Mouse (Mus musculus) heart, postnatal 4 days (tissue): ENCODE measurements at regions not wholly inside any gene's neighbourhood (a gene's known extent, or its start where the extent isn't known, plus 50 kb on each side); places are given as distances from the start of the nearest gene placed in this dataset.
A peak's percentile ranks its signal among the peaks of the same experiment; 100 is the strongest.

Experiments
- DNase-seq: peaks from one replicate; pipeline ENCODE4 v3.0.0; 2021

DNA sequence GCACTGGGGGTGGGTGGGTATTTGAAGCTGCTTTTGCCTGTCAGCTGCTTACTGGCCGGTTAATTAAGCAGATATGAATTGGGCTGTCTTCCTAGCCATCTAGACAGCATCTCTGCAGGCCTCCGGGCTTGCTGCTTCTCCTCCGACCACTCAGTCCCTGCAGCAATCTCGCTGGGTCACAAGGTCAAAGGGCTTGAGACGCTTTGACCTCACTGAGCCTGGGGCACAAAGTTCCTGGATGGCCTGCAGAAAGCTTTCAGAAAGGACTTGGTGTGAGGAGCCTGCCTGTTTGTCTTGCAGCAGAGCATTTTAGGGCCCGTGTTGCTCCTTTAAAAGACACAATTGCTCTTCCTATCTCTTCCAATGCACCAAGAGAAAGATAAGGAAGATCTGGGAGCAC lies 83.7 kb upstream of the Ppp2r5a start:
- DNase-seq = no peak

DNA sequence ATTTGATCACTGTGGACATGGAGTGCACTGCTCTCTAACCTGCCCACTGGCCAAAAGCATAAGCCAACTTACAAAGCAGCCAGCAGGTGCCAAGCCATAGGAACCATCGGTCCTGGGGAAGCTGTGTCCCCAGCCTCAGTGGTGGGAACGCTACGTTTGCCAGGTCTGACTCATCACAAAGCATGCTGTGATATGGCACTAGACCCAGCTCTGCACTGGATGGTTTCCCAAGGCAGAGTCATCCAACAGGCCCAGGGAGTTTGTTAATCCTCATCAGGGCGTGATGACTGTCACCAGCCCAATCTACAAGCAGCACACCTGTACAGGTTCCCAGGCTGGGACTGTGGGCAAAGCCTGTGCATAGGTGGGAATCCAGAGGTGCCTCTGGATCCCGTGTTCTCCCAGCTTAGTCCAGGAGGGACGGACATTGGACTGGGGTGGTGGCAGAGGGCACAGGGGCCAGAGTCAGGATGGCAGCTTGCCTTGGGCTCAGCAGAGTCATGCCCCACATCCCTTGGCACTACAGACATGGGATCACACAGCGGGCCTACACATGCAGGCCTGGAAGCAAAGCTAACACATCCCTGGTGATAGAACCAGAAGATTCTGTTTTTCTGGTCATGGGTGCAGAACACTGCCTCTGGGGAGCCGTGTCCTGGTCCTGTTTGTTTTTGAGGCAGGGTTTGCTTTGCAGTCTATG lies 81.8 kb upstream of the Ppp2r5a start:
- no peak for DNase-seq

DNA sequence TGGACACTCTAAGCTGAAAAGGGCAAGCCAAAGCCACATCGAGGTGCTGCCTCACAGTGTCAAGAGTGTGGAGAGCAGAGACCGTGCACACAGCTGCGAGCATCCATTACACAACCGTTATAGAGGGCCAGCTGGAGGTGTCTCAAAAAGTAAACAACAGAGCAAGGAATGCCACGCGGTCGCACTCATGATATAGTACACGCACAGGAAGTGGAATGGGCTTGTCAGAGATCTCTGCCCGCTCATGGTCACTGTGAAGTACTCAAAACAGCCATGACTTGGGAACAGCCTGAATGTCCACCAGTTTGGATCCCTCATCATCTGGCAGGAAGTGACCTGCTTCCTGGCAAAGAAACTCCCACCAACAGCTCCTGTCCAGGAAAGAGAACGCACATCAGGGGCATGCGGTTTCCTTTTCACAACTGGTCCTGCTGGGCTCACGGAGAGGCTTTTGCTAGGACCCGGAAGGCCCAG lies 76.9 kb upstream of the Ppp2r5a start:
- DNase-seq = peak; percentile 54

DNA sequence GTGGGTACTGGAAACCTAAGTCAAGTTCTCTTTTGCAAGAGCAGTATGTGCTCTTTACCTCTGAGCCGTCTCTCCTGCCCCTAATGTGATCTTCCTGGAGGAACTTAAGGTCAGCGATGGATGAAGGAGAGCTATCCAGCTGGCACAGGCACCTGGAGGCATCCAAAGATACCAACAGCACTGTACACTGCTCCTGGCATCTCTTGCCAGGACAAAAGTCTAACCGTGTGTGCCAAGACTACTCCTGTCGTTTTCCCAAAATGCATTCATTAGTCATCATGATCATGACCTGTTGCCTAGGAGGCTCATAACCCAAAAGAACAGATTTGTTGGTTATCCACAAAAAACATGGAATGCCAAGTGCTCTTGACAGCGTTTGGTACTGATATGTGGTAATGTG lies 69.5 kb upstream of the Ppp2r5a start:
- no peak for DNase-seq

DNA sequence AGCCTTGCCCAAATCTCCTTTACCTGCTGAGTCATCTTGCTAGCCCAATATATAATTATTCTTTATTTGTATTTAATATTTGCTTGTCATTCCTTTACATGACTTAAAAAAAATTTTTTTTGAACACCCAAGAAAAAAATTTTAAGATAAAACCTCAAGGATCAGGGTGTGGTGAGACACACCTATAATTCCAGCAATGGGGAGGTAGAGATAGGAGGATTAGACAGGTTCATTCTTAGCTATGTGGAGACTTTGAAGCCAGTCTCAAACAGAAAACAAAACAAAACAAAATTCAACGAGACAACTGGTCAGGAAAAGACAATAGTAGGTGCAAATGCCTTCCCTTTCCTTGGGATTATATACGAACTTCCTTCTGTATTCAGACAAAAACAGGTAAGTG lies 68.4 kb upstream of the Ppp2r5a start:
- DNase-seq = no peak

DNA sequence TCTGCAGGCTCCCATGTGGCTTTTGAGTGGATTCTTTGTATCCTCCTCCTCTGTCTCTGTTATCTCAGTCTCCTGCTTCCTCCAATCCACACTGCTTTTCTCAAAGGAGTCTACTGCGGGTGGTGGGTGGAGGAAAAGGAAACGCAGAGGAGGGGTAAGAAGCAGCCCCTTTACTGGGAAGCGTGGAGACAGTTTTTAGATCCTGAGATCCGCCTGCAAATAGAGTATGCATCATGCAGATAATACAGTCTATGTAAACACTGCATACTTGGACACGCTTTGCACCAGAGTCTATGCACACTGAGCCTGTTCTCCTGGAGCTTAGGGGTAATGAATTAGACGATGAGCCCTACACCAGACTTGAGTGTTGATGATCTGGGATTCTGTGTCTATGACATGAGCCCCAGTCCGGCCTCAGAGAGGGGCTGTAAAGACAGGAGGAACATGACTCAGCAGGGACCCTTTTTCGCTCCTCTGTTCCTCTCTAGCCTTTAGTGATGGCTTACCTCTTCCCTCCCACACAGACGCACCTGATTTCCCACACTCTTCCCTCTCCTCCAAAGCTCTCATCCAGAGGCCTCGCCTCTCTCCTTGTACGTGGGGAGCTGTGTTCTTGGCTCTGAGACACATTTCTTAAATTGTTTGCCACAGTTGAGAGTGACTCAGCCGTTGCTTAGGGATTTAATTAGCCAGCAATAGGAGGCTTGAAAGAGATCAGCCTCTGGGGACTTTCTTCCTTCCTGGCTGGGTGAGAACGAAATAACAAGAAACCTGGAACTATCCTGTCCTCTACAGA lies 67.3 kb upstream of the Ppp2r5a start:
- peak; percentile 43 for DNase-seq

DNA sequence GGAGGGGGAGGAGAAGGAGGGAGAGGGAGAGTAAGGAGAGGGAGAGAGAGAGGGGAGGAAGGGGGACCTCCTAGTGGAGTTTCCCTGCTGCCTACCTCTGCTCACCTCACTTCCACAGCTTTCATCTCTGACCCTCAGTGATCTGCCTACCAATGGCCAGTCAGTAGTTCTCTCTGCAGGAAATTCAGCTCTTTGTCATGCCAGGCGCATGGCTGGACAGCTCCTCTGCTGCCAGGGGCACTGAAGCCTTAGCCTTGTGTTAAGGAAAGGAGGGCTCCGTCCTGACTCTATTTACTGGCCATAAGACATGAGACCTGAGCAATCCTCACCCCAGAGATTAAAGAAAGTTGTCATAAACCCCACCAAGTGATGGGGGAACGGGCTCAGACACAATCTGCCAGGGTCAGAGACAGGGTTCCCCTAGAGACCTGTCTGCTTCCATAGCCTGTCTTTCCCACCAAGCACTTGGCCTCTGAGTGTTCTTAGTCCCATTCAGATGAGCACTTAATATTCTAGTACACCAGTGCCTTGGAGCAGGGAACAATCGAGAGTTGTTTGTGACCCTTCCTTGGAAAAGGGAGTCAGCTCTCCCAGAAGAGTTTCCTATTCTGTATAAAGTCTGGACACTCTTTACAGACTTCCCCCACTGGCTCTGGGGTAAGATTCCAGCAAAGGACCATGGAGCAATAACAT lies 65.9 kb upstream of the Ppp2r5a start:
- DNase-seq = peak; percentile 22

DNA sequence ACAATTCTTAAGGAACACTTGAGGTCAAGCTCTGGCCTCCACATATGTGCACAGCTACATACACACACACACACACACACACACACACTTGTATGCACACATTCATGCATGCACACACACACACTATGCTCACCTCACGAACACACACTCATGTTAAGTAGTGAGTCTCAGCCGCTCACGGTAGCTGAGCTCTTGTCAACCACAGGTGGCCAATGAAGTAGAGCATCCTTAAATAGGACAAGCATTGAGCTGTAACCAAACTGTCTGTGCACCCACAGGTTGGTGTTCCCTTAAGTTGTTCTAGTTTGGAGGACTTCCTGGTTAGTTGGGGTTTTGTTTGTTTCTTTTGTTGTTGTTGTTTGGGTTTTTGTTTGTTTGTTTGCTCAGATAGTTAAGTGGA lies 63.2 kb upstream of the Ppp2r5a start:
- no peak for DNase-seq

DNA sequence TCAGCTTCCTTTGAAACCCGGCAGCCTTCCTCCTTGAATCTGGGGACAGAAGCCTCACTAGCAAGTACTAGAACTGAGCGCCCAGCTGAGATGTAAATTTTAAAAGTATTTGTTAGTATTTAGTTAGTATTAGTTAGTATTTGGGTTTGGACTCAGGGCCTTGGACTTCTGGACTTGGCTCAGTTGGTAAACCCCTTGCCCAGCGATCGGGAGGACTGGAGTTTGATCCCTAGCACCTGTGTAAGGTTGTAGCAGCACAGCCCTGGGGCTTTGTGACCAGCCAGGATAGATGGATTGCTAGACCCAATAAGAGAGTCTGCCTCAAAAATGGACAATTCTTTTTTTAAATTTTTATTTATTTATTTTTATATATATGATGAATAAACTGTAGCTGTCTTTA lies 62.7 kb upstream of the Ppp2r5a start:
- DNase-seq = no peak

DNA sequence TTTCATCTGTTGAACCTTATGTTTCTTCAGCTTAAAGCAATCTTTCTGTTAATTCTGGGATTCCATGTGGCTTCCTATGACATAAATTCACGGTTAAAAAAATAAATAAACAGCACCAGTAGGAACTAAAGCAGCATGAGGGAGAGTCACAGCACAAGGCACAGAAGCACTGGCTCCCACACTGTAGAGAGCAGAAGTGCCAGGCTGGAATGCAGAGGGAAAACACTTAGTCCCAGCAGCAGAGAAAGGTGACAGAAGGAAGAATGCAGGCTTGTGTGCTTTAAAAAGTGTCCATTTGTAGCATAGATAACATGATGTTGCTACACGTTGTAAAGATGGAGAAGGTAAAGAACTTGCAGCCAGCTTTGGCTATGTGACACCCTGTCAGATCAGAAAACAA lies 62.1 kb upstream of the Ppp2r5a start:
- no peak for DNase-seq

DNA sequence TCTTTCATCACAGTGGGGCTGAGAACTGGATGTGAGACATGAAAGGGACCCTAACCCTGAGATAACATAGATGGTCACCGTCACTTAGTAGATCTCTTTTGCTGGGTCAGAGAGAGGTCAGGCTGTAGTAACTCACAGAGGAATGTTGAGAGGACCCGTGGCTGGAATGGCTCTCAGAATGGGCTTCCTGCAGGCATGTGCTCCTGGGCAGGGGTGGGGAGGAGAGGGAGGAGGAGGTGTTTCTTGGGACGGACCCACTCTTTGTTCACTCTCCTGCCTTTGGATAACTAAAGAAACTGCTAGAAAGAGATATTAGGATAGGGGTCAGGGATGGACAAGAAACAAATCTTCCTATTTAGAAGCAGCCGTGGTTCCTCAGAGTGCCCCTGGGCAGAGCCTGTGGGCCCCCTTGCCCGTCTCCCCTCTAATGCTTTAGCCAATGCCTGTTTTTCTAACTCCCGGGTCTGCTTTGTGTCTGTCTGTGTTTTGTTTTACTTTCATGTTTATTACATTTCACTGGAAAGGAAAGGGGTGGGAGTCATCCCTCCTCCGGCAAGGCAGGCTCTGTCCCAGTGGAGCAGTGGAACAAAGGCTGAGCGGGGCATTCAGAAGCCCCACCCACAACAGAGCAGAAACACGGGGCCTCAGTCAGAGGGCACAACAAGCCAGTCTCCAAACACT lies 58.9 kb upstream of the Ppp2r5a start:
- DNase-seq = peak; percentile 65

DNA sequence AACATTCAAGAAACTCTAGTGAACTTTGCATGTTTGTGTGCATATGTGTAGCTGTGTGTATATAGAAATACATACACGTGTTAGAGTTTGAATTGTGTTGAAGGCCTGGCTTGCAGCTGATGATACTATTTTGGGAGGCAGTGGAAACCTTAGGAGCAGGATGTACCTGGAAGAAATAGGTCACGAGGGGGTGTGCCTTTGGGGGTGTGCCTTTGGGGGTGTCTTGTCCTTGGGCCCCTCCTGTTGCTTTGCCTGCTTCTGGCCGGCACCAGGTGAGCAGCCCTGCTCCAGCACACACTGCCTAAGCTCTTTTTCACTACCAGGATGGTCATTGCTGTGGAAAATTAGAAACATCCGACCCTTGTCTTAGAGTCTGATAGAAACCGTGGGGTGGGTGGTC lies 56.0 kb upstream of the Ppp2r5a start:
- no peak for DNase-seq

DNA sequence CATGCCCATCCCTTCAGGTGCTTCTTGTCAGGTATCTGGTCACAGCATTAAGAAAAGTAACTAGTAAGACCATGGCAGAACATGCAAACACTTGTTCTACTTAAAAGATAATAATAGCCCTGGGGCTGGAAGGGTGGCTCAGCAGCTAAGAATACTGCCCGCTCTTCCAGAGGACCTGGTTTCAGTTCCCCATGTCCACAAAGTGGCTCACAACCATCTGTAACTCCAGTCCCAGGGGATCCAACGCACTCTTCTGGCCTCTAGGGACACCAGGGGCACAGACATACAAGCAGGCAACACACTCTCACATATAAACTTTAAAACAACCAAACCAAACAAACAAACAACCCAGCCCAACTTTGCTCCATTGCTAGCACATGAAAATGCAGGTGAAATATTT lies 55.2 kb upstream of the Ppp2r5a start:
- no peak for DNase-seq

DNA sequence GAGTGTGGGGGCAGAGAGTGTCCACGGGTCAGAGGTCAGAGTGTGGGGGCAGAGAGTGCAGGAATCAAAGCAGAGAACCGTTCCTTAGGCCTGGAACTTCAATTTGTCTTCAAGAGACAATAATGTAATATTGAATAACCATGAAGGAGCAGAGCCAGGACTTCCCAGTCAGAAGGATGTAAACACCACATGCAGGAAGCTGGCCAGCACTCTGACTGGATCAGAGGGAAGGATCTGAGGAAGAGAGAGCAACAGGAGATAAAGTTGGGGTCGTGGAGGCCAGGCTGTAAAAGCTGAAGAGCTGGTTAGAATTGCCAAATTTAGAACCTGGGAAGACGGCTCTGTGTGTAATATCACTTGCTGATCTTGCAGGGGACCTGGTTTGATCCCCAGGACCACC lies 54.0 kb upstream of the Ppp2r5a start:
- DNase-seq = no peak

DNA sequence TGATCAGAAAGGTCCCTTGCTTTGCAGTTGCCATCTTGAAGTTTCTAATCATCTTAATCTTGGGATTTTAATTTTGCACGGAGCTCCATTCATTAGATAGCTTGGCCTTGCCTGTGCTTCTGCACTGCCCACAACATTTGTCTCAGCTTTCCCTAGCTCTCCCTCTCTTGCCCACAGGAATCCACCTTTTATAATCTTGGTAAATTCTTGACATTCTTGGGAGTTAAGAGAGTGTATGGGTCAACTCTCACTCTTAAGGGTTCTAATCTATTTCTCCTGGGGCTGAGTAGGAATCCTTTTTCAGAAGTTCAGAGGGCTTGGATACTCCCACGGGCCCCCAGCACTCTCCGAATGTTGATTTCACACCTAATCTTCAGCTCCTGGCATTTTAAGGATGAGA lies 51.5 kb upstream of the Ppp2r5a start:
- no peak for DNase-seq

DNA sequence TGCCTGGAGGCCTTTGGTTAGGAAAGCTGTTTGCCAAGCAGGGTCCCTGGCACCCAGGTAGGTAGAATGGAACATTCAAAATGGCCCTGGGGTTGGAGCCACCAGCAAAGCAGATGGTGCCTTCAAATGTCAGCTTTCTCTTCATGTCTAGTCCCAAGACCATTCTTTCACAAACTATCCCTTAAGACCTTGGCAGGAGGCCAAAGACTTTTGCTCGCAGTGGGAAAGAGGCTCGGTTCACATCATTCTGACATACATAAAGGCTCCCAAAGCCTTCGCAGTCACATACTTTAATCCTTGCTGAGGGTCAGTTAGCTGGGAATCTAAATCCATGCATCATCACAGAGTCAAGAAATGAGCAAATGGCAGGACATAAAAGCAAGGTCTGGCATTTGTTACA lies 50.5 kb upstream of the Ppp2r5a start:
- peak; percentile 39 for DNase-seq
